Mouse (Mus musculus) right cerebral cortex, postnatal 14 days (tissue): ENCODE data around the gene Frat2.

Source experiments
- DNase-seq: peaks from one replicate; pipeline ENCODE4 v3.0.0; 2022

Gene Frat2

GRCm38 (mm10) chr19:41817325-41817724 is 30.6 kb downstream of the Frat2 start:
- DNase-seq = no peak

DNA sequence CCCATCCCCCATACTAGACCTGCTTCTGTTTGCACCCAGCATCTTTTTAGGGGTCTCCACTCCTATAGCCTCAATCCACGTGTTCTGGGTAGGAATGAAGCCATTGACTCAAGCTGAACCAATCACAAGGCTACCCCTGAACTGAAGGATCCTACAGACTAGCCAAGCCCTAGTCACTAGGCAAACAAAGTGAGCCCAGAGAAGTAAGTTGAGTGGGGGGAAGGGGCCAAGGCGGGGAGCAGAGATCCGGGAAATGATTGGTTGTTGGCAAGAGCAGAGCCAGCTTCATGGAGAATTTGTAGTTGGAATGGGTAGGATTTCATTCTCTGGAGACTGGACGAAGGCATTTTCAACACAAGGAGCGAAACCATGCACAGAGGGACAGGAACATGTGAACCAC is 31.0 kb downstream of the Frat2 start:
- DNase-seq = no peak

DNA sequence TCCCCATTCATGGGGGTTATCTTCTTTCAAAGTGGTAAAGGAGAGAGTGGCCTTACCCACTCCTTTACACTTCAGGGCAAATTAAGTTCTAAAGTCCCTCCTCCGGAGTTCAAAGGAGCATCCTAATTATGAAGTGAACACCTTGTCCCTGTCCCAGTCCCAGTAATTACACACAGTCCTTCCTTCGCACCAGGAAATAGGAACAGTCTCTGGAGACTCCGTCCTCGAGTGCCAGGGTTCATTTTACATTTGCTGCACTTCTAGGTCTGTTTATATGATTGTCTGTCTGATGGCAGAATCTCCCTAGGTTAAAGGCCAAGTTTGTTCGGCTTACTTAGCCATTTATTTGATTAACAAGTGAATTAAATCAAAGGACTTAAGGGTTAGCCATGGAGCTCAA is 31.5 kb downstream of the Frat2 start:
- no peak for DNase-seq

DNA sequence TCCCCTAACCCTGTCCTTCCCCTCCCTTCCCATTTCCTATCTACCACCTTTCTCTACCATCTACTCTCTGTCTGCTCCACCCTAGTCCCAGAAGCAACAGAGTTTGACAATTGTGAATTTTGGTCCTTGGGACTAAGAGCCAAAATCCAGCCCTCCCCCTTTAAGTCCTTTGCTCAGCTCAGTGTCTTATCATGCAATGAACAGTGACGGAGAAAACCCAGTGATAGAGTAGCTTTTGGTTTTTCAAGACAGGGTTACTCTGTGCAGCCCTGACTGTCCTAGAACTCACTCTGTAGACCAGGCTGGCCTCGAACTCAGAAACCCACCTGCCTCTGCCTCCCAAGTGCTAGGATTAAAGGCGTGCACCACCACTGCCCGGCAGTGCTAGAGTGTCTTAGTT is 34.6 kb downstream of the Frat2 start:
- no peak for DNase-seq

DNA sequence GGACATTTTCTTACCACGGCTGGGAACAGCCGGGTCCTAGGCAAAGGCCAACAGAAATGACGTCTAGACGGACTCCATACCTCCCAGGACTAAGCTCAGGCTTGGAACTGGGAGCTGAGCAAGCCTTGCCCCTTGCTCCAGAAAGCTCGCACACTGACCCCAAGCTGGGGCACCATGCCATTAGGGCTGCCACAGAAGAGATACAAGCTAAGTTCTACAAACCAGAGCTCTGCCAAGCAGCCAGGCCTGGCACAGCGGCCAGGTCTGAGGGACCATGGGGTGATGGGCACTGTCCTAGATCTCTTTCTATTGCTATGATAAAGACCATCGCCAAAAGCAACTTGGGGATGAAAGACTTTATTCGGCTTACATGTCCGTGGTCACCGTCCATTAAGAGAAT is 35.4 kb downstream of the Frat2 start:
- no peak for DNase-seq

DNA sequence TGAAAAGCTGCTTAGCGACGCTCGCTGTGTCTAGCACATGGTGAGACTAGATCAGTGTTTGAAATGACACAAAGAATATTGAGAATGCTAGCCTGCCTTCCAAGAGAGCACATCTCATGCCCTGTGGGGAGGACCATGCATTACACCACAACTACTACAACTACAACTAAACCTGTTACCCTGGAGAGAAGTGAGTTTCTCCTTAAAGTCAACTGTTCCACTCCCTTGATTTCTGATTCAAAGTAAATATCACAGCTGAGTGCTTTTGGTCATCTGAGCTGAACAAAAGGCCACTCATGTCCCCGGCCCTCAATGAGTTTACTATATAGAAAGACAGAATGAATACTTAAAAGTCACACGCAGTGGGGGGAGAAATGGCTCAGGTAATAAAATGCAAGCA is 37.9 kb downstream of the Frat2 start:
- no peak for DNase-seq

- DNase-seq = no peak
These were observed 39.8 kb downstream of the Frat2 start for GRCm38 (mm10) chr19:41808104-41808634.

GRCm38 (mm10) chr19:41807497-41807896 is 40.4 kb downstream of the Frat2 start:
- no peak for DNase-seq

GRCm38 (mm10) chr19:41805831-41806230 is 42.1 kb downstream of the Frat2 start:
- DNase-seq = no peak

GRCm38 (mm10) chr19:41803322-41803721 is 44.6 kb downstream of the Frat2 start:
- peak; percentile 9 for DNase-seq

- DNase-seq = peak; percentile 81
These were observed 46.1 kb downstream of the Frat2 start, which contains the start of gene Arhgap19 for GRCm38 (mm10) chr19:41801742-41802369. Arhgap19 (minus strand) TSS chr19:41802047.

DNA sequence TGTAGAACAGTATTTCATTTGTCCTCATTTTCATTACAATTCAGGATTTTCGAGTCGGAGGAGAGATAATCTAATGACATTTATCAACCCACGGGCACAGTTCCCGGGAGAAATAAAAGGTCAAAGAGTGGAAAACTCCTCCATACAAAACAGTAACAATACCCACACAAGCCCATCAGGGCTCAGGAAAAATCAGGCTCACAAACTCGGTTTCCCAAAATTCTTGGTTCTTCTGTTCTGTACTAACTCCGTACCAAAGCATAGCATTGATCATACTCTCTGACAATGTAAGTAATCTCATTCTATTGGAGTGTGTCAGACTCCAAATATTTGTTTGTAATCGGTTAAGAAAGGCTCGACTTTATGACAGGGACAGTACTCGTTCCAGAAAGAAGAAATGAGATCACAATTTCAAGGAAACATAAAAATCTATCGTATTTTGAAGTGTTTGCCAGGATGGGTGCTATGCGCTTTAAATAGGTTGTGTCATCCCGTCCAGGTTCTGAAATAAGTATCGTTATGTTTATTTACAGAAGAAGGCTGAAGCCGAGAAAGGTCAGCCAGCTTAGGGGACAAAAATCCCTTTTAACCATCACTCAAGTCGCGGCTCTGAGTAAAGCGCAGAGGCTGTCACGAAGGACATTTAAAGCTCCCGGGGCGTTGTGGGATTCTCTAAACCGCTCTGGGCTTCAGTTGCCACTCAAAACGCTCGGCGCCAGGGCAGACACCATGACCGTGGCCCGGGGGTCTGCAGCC is 46.8 kb downstream of the Frat2 start:
- DNase-seq = no peak

DNA sequence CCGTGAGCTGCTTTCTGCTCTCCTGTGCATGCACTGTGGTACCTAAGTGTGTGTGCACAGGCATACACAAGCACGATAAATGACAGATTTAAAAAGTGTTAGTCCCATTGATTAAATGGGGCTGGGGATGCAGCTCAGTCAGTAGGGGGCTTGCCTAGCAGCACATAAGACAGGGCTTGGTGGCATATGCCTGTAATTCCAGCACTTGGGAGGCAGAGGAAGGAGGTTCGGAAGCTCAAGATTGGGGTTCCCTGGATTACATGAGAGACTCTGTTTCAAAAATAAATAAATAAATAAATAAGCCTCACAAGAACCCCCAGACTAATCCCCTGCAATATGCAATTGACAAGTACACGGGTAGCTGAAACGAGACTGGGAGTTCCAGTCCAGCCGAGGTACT is 47.5 kb downstream of the Frat2 start:
- no peak for DNase-seq

- DNase-seq = no peak
These were observed 50.4 kb downstream of the Frat2 start for GRCm38 (mm10) chr19:41797536-41797935.

- DNase-seq = no peak
These were observed 51.1 kb downstream of the Frat2 start for GRCm38 (mm10) chr19:41796789-41797327.

DNA sequence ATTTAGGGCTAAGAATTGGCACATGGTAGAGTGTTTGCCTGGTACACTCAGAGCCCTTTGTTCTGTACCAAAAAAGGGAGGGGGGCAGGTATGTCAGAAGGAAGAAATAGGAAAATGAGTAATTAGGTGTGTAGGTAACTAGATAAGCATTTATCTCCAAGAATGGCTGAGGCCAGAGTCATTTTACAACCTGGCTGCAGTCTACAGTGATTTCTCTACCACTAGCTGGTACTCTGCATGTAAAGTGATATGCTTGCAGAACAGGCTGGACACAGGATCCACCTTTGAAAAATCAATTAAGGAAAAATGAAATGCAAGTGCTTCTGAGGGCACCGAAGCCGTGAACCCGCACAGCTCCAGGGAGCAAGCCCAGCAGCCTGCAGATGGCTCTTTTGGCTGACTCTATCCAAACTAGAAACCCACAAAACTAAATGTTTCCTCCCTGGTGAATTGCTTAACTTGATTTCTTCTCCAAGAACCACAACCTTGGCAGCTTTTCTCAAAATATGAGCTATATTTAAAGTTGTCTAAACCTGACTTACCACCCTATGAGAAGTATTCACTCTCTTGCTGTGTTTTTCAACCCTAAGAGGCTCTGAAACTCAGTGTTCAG is 51.7 kb downstream of the Frat2 start:
- DNase-seq = no peak
